Mouse (Mus musculus) urinary bladder, adult 18-20 months (tissue): Measurements from ENCODE around the gene Tex30.

Source experiments
- DNase-seq, 2 experiments: peaks; one replicate each; pipeline ENCODE4 v3.0.0; 2022; ENCODE audit warnings: low spot score in 2 of 2, mixed read lengths in 2 of 2

Tex30 gene

DNA sequence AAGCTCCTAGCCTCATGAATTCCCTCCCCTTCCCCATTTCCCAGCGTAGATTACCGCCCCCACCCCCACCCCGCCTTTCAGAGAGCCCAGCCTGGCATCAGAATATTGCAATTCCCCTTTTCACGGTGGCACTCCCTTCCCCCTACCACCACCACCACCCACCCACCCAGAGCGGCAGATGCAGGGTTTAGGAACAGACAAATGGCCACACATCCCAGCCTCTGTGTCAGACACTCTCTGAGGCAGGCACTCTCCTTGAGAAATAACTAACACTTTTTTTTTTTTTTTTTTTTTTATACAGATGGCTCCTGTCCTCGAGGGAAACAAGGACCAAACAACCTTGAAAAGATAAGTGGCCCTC is 59.7 kb downstream of the Tex30 start:
- no peak for DNase-seq

DNA sequence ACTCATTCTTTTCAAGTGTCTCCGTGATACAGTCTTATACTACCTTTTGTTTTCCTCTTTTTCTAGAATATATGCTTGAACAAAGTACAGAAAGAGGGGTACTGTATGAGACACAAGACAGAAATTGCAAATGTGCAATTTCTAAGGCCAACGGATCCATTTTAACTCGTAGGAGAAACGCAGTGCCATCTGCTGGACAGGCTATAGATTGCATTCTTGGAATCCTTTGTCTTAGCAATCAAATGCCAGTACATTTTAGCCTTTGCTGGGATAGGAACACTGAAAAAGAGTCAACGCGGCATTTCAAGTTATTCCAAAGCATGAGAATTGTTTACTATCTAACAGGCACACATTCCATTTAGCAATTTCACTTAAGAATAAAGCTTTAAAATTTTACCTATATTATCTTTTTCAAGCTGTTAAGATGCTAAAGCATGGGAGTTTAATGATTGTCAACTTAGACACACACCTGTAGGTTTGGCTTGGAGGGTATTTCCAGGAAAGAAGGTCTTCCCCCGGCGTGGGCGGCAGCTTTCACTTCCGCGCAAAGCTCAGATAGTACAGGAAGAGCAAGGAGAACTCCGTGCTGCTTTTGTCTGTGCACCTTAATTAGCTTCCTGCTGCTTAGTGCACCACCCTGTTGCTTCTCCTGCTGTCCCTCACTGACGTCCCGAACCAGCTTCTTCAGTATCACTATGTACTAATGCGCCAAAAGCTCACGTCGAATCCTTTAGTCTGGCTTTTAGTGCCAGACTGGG is 60.3 kb downstream of the Tex30 start:
- DNase-seq = peak; percentile 19 to 28
